Mouse (Mus musculus) olfactory bulb, adult 2 months (tissue): ENCODE measurements around the gene Pan2.

ENCODE experiments used
- CTCF ChIP-seq: fragments of 200-500 bp; IDR thresholded peaks from 2 replicates; pipeline ENCODE4 v1.5.1; 2012; ENCODE audit warnings: low read depth, mild to moderate bottlenecking, low read length, moderate library complexity; ENCODE audit not compliant: insufficient read depth
- POLR2A ChIP-seq: fragments of 200-500 bp; IDR thresholded peaks from 2 replicates; pipeline ENCODE4 v1.6.1; 2012; ENCODE audit warnings: mild to moderate bottlenecking, low read depth, low read length, moderate library complexity; ENCODE audit not compliant: insufficient read depth

DNA sequence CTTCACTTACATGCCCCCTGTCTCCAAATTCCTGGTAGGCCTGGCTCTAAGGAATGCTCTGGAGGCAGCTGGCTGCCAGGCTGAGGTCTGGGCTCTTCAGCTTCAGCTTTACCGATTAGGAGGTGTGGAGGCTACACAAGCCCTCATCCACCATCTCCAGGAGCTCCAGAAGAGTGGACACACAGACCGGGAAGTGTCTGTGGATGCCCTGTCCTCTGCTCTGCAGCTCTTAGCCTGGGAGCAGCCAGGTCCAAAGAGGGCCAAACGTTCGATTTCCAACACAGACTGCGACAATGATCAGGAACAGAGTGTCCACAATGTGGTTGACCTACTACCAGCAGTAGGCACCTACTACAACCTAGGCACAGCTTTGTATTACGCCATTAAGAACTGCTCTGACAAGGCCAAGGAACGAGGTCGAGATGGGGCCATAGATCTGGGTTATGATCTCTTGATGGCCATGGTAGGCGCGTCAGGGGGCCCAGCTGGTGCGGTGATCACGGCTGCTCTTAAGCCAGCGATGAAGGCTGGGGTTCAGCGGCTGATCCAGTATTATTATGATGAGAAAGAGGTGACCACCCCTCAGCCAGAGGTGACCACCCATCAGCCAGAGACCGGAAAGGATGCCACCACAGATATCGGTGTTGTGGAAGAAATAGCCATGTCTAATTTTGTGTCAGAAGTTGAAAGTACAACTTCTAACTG, 33.8 kb upstream of the Pan2 start:
- TF ChIP-seq CTCF (no peak), POLR2A (no peak)
